Mouse (Mus musculus) testis, postnatal 10 days (tissue): ENCODE results near the gene Ipo5.

Experiments
- DNase-seq: peaks from one replicate; pipeline ENCODE4 v3.0.0; 2021; ENCODE audit warnings: low spot score

The Ipo5 gene

DNA sequence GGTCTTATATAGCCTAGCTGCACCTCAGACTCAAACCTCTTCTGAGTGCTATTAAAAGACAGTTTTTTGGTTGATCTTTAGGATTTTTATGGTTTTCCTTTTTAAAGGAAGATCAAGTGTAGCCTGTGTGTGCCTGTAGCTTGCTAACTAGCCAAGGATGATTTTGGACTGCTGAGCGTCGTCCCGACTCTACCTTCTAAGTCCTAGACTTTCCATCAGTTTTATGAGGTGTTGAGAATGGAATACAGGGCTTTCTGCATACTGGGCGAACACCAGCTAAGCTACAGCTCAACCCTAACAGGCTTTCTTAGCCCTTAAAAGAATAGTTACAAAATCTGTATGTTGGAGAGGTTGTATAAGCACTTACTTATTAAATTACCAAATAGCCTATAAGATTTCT, 13.0 kb downstream of the Ipo5 start:
- DNase-seq: no peak

DNA sequence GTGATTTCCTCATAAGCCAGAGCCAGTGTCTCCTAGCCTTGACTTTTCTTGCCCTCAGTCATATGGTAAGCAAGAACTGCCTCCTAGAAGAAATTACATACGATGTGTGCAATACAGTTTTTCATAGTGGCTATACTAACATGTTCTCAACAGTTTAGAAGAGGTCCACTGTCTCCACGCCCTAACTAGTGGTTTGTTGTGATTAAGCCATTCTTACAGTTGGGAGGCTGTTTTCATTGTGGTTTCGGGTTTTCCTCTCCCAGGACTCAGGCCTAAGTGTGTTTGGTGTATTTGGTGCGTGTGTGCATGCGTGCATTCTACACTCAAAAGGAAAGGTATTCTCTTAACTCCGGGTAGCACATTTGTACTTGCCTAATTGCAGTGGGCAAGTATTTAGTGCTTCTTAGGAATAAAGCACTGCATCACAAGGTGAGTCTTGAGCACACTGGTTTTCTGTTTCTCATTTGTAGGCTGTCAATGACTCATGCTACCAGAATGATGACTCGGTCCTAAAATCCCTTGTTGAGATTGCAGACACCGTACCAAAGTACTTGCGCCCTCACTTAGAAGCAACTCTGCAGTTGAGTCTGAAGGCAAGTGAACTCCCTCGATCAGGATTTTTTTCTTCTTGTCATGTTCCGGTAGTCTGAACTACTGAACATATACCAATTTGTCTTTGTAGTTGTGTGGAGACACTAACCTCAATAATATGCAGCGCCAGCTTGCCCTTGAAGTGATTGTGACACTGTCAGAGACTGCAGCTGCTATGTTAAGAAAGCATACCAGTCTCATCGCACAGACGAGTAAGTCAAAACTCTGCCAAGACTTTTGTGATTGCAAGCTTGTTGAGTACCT, 14.9 kb downstream of the Ipo5 start:
- no peak for DNase-seq

DNA sequence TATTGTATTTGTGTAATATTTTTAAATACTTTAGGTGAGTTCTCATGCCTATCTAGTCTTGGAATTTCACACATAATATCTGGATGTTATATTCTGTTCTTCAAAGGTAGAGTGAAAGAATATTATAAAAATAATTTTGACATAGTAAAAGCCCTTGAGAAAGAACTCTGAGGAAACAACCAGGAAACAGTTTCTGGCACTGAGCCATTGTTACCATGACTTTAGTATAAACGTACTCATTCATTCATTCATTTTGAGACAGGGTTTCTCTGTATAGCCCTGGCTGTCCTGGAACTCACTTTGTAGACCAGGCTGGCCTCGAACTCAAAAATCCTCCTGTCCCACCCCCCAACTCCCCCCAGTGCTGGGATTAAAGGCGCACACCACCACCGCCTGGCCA, 20.2 kb downstream of the Ipo5 start:
- no peak for DNase-seq

DNA sequence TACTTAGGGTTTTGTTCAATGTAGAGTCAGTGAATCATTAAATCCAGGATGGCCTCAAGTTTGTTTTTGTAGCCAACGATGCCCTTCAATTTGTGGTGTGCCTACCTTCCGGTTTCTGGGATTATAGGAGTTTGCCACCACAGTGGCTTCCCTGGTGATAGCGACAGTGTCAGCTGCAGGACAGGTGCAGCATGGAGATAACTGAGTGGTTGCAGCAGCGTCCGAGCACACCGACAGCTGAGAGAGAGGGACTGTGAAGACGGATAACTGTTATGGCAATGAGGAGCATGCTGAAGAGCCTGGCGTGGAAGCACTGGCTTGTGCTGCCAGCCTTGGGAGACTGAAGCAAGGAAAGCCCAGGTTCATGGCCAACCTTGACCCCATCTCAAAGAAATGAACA, 22.6 kb downstream of the Ipo5 start:
- DNase-seq: no peak

DNA sequence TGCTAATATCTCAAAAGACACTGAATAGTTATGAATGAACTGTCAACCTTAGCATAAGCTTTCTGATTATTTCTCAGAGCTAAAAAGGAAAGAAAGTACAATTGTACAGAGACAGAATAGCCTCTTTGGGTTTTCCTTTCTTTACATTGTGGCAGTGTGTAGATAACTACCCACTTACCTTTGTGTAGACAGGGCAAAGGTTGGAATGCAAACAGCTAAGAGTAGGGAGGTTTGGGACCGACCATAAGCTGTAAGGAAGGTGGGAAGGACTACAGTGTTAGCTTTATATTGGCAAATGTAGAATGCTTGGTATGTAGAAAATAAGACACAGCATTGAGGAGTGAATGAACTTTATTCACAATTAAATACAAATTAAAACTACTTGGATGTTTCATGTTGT, 26.1 kb downstream of the Ipo5 start:
- DNase-seq: no peak

DNA sequence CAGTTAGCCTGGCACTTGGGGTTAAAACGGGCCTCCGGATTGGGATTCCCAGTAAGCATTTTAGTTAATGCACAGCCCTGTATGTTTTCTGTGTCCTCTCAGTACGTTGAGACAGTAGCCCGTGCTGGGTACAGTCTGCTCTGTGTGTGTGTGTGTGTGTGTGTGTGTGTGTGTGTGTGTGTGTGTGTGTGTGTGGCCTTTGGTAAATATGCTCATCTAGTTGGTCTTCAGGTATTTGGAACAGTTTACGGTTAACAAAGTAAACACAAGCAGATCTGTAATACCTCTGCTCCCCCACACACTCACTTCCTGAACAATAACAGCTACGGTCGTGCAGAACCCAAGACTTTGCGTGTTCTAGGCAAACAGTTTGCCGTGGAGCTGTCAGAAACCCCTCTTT, 31.8 kb downstream of the Ipo5 start:
- no peak for DNase-seq

DNA sequence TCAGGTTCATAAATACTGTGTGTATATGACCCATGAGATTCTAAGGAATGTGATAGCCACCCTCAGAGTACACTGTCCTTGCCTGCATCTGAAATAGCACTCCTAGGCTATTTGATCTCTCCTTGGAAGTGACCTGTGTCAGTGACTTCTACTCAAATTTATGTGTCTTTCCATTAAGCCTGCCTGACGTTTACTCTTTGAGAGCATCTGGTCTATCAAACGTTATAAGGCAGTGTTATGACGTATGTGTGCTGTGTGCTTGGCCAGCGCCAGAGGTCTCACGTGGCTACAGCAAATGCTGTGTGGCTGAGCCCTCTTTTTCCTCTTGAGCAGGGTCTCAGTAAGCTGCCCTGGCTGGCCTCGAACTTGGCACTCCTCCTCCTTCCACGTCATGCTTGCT, 34.1 kb downstream of the Ipo5 start:
- DNase-seq: no peak

DNA sequence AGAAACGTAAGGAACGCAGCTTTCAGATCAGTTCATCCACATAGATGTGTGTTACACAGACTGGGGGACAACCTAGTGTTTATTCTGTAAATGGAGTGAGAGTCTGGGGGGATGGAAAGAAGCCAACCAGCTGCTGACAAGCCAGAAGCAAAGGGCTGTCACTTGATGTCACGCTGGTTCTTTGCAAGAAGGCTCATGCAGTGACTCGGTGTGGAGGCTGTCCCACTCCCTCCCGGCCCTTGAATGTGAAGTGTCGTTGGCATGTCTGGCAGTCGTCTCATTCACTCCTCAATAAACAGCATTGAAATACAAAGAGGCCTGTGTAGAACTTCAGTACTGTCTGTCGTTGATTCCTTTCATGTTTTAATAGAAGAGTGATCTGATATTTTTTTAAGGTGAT, 36.1 kb downstream of the Ipo5 start:
- no peak for DNase-seq

DNA sequence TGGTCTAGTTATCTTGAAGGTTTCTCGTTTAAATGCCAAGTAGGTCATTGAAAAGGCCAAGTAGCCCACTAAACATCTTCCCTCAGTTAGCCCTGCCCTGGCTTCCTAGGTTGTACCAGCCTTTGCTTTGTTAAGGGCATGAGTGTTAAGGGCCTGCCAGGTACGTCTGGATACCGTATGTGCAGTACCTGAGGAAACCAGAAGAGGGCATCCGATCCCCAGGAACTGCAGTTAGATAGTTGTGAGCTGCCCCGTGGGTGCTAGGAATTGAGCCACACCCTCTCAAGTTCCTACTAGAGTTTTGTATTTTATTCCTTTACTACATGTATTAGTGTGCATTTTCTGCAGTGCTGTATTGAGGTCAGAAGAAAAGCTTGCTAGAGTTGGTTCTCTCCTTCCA, 38.0 kb downstream of the Ipo5 start:
- no peak for DNase-seq

DNA sequence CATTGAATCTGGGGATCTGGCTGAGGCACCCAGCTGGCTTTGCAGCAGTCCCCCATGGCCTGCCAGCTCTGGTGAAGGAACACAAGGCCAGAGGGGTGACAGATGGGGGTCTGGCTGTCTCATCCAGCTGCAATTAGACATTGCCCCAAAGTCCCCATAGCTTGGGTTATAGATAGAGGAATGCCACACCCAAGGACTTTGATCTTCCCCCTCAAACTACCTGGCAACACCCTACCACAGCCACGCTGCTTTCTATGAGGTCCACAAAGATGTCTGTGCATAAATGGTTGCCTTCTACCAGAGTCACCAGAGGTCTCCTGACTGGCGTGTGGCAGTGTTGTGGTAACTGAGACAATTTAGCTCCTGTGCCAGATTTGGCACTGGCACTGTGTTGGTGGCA, 39.0 kb downstream of the Ipo5 start:
- no peak for DNase-seq

DNA sequence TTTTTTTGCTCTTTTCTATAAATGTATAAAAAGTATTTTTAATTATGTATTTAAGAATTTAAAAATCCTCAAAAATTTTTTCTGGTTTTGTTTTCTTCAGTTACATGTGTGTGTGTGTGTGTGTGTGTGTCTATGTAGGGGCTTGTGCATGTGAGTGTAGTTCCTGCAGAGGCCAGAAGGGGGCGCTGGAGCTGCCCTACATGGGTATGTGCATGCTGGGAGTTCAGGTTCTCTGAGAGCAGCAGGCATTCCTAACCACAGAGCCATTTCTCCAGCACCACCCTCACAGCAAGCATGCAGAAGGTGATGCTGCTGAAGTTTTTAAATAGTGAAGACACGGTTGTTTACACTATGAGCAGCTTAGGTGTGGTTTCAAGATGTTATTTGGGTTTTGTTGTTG, 41.4 kb downstream of the Ipo5 start:
- peak; percentile 50 for DNase-seq

DNA sequence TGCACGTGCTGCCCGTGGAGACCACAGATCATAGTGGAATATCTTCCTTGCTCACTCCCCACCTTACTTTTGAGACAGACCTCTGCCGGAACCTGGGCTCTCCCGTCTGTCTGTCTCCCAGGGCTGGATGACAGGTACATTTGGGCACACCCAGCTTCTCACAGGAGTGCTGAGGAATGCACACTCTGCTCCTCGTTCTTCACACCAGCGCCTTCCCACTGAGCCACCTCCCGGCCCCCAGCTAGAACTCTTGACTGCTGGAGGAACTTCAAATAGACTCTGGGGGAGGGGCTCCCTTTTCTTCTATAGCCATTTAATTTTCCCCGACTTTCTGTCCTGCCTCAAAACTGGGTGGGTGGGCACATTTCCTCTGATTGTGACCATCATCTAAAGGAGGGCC, 49.5 kb downstream of the Ipo5 start:
- DNase-seq: no peak

DNA sequence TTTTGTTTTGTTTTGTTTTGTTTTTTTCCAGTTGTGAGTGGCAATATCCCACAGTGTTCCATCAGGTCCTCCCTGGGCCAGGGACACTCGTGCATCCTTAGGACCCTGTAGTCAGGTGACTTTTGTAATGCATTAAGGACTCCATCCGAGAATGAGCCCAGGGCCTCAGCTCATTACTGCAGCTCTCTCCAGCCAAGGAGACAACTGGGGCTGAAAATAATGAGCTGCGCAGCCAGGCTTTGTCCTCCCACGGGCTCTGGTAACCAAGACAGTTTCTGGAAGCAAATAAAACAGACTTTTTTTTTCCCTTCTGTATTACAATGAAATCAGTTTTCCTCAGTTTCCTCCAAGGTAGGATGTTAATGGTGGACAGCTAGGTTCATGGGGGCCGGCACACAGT, 50.0 kb downstream of the Ipo5 start:
- DNase-seq: no peak

DNA sequence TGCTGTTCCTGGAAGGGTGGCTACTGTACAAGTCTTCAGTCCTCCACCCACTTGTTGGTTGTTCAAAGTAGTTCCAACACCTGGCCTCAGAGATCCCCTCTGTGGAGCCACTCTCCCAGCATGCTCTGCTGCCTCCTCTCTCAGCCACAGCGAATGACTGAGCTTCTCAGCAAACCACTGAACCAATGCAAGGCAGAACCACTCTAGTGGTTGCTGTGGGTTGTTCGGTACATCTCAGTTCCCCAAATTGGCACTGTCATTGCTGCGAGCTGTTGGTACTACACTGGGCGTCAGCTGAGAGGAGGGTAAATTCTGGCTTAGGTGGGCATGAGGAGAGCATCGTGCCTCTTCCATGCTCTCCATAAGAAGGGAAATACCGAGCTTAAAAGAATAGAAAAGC, 56.0 kb downstream of the Ipo5 start:
- no peak for DNase-seq

DNA sequence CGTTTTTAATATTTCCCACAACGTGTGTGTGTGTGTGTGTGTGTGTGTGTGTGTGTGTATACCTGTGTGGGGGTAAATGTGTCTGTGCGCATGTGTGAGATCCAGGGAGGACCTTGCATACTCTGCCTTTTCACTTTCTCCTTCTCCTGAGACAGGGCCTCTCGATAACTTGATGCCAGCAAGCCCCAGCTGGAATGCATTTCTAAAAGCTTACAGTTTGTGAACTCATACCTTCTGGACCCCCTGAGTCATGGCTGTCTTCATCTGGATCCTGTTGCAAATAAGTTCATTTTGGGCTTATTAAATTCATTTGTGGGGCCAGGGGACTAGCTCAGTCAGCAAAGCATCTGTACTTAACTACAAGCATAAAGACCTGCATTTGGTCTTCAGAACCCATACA, 57.7 kb downstream of the Ipo5 start:
- no peak for DNase-seq

DNA sequence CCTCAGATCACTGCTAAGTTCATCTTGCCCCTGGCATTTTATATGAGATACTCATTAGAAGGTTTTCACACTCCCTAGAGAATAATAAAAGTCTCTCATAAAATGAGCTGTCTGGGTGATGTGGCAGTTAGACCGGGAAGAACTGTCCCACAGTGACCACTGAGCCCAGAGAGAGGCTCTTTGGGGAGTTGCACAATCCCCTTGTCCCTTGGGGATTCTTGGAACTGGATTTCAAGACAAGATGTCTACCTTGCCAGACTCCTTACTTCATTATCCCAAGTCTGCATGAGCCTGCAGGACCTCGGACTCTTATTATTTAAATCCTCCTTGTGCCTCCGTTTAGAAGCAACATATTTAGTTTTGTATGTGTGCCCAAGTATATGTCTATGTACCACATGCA, 58.6 kb downstream of the Ipo5 start:
- DNase-seq: no peak

DNA sequence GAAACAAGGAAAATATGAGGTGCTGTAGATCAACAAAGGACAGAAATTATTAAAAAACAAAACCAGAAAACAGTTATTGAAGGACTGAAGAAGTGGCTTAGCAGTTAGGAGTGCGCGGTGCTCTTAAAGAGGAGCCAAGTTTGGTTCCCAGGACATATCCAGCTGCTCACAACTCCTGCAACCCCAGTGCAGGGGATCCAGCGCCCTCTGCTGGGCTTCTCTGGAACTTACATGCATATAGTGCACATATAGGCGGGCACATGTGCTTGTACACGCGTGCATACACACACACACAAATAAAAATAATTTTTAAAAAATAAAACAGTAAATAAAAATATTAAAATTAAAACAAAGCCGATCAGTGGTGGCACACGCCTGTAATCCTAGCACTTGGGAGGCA, 59.6 kb downstream of the Ipo5 start:
- DNase-seq: peak; percentile 57

DNA sequence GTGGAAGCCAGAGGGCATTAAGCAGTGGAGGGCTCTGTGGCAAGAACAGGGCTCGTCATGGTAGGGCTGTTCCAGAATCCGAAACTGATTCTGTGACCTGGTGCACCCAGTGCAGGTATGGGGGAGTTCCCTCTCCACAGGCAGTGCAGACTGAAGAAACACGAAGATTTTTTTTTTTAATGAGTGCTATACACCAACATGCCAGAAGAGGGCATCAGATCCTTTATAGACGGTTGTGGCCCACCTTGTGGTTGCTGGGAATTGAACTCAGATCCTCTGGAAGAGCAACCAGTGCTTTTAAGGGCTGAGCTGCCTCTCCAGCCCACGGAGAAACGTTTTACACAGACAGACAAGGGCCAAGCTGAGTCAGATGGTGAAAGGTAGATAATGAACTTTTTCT, 60.3 kb downstream of the Ipo5 start:
- DNase-seq: no peak

DNA sequence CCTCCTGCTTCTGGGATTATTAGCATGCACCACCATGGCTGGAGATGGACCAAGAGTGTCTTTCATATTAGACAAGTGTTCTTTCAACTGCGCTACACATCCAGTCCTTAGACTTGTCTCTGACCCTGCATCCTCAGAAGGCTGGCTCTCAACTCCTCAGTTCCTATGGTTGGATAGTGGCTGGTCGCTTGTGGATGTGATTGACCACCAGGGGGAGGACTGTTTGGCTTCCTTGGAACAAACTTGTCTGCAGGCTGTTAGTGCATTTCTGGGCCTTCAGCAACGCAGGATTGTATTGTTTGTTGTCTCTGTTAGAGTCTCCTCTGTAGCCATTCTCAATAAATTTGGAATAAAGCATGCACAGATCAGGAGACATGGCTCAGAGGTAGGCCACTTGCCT, 68.5 kb downstream of the Ipo5 start:
- DNase-seq: peak; percentile 66

DNA sequence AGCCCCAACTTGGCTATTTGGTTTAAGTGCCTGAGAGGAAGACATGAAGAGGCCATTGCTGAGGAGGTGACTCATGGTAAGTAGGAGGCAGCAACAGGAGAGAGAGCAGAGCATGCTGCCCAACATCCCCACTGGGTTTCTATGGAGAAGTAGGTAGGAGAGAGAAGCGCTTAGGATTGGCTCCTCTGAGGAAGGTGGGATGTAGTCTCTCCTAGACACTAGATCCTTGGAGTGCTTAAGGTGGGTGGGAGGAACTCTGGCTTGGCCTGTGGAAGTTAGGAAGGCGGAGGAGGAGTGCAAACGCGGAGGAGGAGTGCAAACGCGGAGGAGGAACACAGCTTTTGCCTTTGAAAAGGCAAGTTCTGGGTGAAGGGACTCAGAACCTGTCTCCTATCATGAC, 78.1 kb downstream of the Ipo5 start:
- no peak for DNase-seq
